Mouse (Mus musculus): ENCODE measurements at regions not wholly inside any gene's neighbourhood (a gene's known extent, or its start where the extent isn't known, plus 50 kb on each side); places are given as distances from the start of the nearest gene placed in this dataset.

- no peak for DNase-seq
Measured at GRCm38 (mm10) chr11:52551451-52551850, 155.2 kb downstream of the 9530068E07Rik start.

GRCm38 (mm10) chr11:52552860-52553259, 156.6 kb downstream of the 9530068E07Rik start:
- DNase-seq = no peak

GRCm38 (mm10) chr11:52557836-52558235, 161.6 kb downstream of the 9530068E07Rik start:
- no peak for DNase-seq

GRCm38 (mm10) chr11:52558782-52559181, 162.6 kb downstream of the 9530068E07Rik start:
- DNase-seq = no peak

GRCm38 (mm10) chr11:52561281-52561680, 165.1 kb downstream of the 9530068E07Rik start:
- DNase-seq = no peak

- no peak for DNase-seq
Measured at GRCm38 (mm10) chr11:52565457-52565856, 169.2 kb downstream of the 9530068E07Rik start.

GRCm38 (mm10) chr11:52566026-52566425, 169.8 kb downstream of the 9530068E07Rik start:
- no peak for DNase-seq

GRCm38 (mm10) chr11:52567945-52568687, 171.9 kb downstream of the 9530068E07Rik start:
- DNase-seq = no peak

GRCm38 (mm10) chr11:52568794-52569193, 172.6 kb downstream of the 9530068E07Rik start:
- DNase-seq = no peak

- DNase-seq = no peak
Measured at GRCm38 (mm10) chr11:52569759-52570158, 173.5 kb downstream of the 9530068E07Rik start.

- no peak for DNase-seq
Measured at GRCm38 (mm10) chr11:52578471-52578870, 182.2 kb downstream of the 9530068E07Rik start.

GRCm38 (mm10) chr11:52579764-52580377, 183.6 kb downstream of the 9530068E07Rik start:
- DNase-seq = no peak

GRCm38 (mm10) chr11:52591596-52592180, 172.7 kb upstream of the Fstl4 start:
- DNase-seq = no peak

- DNase-seq = no peak
Measured at GRCm38 (mm10) chr11:52594092-52594491, 170.3 kb upstream of the Fstl4 start.

- DNase-seq = no peak
Measured at GRCm38 (mm10) chr11:52601196-52601595, 163.2 kb upstream of the Fstl4 start.

- peak; percentile 2 for DNase-seq
Measured at GRCm38 (mm10) chr11:52602061-52602561, 162.3 kb upstream of the Fstl4 start.

- no peak for DNase-seq
Measured at GRCm38 (mm10) chr11:52602796-52603195, 161.6 kb upstream of the Fstl4 start.

- no peak for DNase-seq
Measured at GRCm38 (mm10) chr11:52610681-52611165, 153.7 kb upstream of the Fstl4 start.

- DNase-seq = no peak
Measured at GRCm38 (mm10) chr11:52615622-52616021, 148.8 kb upstream of the Fstl4 start.

- no peak for DNase-seq
Measured at GRCm38 (mm10) chr11:52618646-52619045, 145.8 kb upstream of the Fstl4 start.

- DNase-seq = no peak
Measured at GRCm38 (mm10) chr11:52622861-52623260, 141.6 kb upstream of the Fstl4 start.

- DNase-seq = no peak
Measured at GRCm38 (mm10) chr11:52628875-52629274, 135.6 kb upstream of the Fstl4 start.

GRCm38 (mm10) chr11:52629776-52630175, 134.7 kb upstream of the Fstl4 start:
- DNase-seq = no peak

- DNase-seq = no peak
Measured at GRCm38 (mm10) chr11:52631579-52631978, 132.9 kb upstream of the Fstl4 start.
